Mouse (Mus musculus): ENCODE data around the gene Rasgrp2. TPM values are rescaled to one million over a fixed set of nuclear protein-coding genes. Genes with fewer than 3 reads are reported as not detected.

Rasgrp2 gene
- total and polyA plus RNA-seq, 3 experiments: 176 to 233 TPM; not detected in 1

- Histone ChIP-seq H3K4me1 (ENCODE audit: control insufficient read depth in 1 of 2, insufficient read depth in 2 of 2, low read length in 2 of 2) (peaks cover 0 to 4% of the 10 kb centered on the region in 2 experiments; a peak in 1 of 4 replicates), H3K9me3 (replicated peaks; ENCODE audit: insufficient read depth, low read length) (no peaks in the 10 kb centered on the region)
- no peak for DNase-seq (ENCODE audit: low read depth, low spot score)
Measured at GRCm38 (mm10) chr19:6409936-6410335, 10.8 kb downstream of the Rasgrp2 start.

GRCm38 (mm10) chr19:6412798-6413197 is 13.7 kb downstream of the Rasgrp2 start:
- Histone ChIP-seq H3K9me3 (replicated peaks; ENCODE audit: insufficient read depth, low read length) (no peaks in the 10 kb centered on the region), H3K27me3 (ENCODE audit: control insufficient read depth in 1 of 2, insufficient read depth in 2 of 2, low read length in 2 of 2) (no peaks in the 10 kb centered on the region), H3K79me2 (ENCODE audit: control insufficient read depth, insufficient read depth, low read length, poor library complexity) (no peaks in the 10 kb centered on the region), H3K36me3 (ENCODE audit: control insufficient read depth in 1 of 2, insufficient read depth in 2 of 2, low read length in 2 of 2) (peaks cover 0 to 7% of the 10 kb centered on the region in 2 experiments; a peak in 2 of 4 replicates), H3K4me3 (ENCODE audit: control insufficient read depth in 1 of 2, insufficient read depth in 1 of 2, low read depth in 2 of 2, low read length in 2 of 2) (no peak overlapping the region), H3K27ac (ENCODE audit: control insufficient read depth, low read depth, low read length) (no peak overlapping the region), H3K4me1 (ENCODE audit: control insufficient read depth in 1 of 2, insufficient read depth in 2 of 2, low read length in 2 of 2) (peaks cover 0 to 4% of the 10 kb centered on the region in 2 experiments; a peak in 1 of 4 replicates), H3K9ac (ENCODE audit: control insufficient read depth, low read depth, low read length, poor library complexity, severe bottlenecking) (no peak overlapping the region)
- TF ChIP-seq CTCF (IDR thresholded peaks at IDR 0.05 in 2 of 3, conservative IDR thresholded peaks at IDR 0.05 in 1 of 3; ENCODE audit: control insufficient read depth in 1 of 3, insufficient read depth in 1 of 3, low read depth in 2 of 3, low read length in 3 of 3, poor library complexity in 1 of 3, severe bottlenecking in 1 of 3) (no peak), CHD2 (IDR thresholded peaks at IDR 0.05; ENCODE audit: low read length) (no peak), MYC (IDR thresholded peaks at IDR 0.05; ENCODE audit: low read depth, low read length) (no peak), TCF12 (IDR thresholded peaks at IDR 0.05; ENCODE audit: low read depth, low read length) (no peak), MEF2A (IDR thresholded peaks at IDR 0.05; ENCODE audit: extremely low read depth, insufficient replicate concordance, low read depth, low read length, poor library complexity, severe bottlenecking) (no peak), ZC3H11A (IDR thresholded peaks at IDR 0.05; ENCODE audit: low read depth, low read length) (no peak), SMC3 (IDR thresholded peaks at IDR 0.05; ENCODE audit: low read depth, low read length) (no peak), TAL1 (IDR thresholded peaks at IDR 0.05; ENCODE audit: low read length) (no peak), MAZ (IDR thresholded peaks at IDR 0.05; ENCODE audit: low read depth, low read length) (no peak), POLR2AphosphoS5 (IDR thresholded peaks at IDR 0.05; ENCODE audit: borderline replicate concordance, low read depth, low read length) (no peak)
- no peak for DNase-seq (ENCODE audit: low read depth, low spot score)

More at GRCm38 (mm10) chr19:6409936-6410335, 10.8 kb downstream of the Rasgrp2 start:
- Histone ChIP-seq H3K9ac (ENCODE audit: control insufficient read depth, low read depth, low read length, poor library complexity, severe bottlenecking) (no peak overlapping the region), H3K36me3 (ENCODE audit: control insufficient read depth in 1 of 2, insufficient read depth in 2 of 2, low read length in 2 of 2) (peaks cover 4 to 7% of the 10 kb centered on the region in 2 experiments), H3K79me2 (ENCODE audit: control insufficient read depth, insufficient read depth, low read length, poor library complexity) (no peaks in the 10 kb centered on the region), H3K27me3 (ENCODE audit: control insufficient read depth in 1 of 2, insufficient read depth in 2 of 2, low read length in 2 of 2) (no peaks in the 10 kb centered on the region), H3K27ac (ENCODE audit: control insufficient read depth, low read depth, low read length) (no peak overlapping the region), H3K4me3 (ENCODE audit: control insufficient read depth in 1 of 2, insufficient read depth in 1 of 2, low read depth in 2 of 2, low read length in 2 of 2) (no peak overlapping the region)
- TF ChIP-seq USF2 (IDR thresholded peaks at IDR 0.05; ENCODE audit: borderline replicate concordance in 1 of 2, insufficient read depth in 1 of 2, low read depth in 1 of 2, low read length in 2 of 2): no peak
- no peak for TF ChIP-seq MYB (IDR thresholded peaks at IDR 0.05; ENCODE audit: low read depth, low read length)
- TF ChIP-seq EP300 (IDR thresholded peaks at IDR 0.05; ENCODE audit: low read depth in 1 of 2, low read length in 2 of 2): no peak
- TF ChIP-seq POLR2AphosphoS2 (IDR thresholded peaks at IDR 0.05; ENCODE audit: low read length): no peak
- TF ChIP-seq CTCF (IDR thresholded peaks at IDR 0.05 in 2 of 3, conservative IDR thresholded peaks at IDR 0.05 in 1 of 3; ENCODE audit: control insufficient read depth in 1 of 3, insufficient read depth in 1 of 3, low read depth in 2 of 3, low read length in 3 of 3, poor library complexity in 1 of 3, severe bottlenecking in 1 of 3): no peak
- TF ChIP-seq MAX (IDR thresholded peaks at IDR 0.05; ENCODE audit: low read length): no peak
- TF ChIP-seq ELF1 (IDR thresholded peaks at IDR 0.05; ENCODE audit: low read depth, low read length): no peak
- no peak for TF ChIP-seq SIN3A (IDR thresholded peaks at IDR 0.05; ENCODE audit: low read length)
- no peak for TF ChIP-seq NRF1 (IDR thresholded peaks at IDR 0.05; ENCODE audit: insufficient read depth, low read depth, low read length, poor library complexity, severe bottlenecking)
- no peak for TF ChIP-seq KAT2A (conservative IDR thresholded peaks at IDR 0.05; ENCODE audit: low read depth, low read length)
- no peak for TF ChIP-seq ZKSCAN1 (IDR thresholded peaks at IDR 0.05; ENCODE audit: low read depth, low read length)
- TF ChIP-seq GABPA (IDR thresholded peaks at IDR 0.05; ENCODE audit: low read depth, low read length): no peak
- no peak for TF ChIP-seq RAD21 (IDR thresholded peaks at IDR 0.05; ENCODE audit: low read depth, low read length)
